Mouse (Mus musculus): ENCODE measurements at regions not wholly inside any gene's neighbourhood (a gene's known extent, or its start where the extent isn't known, plus 50 kb on each side); places are given as distances from the start of the nearest gene placed in this dataset.

GRCm38 (mm10) chr11:55773283-55773682, 165.3 kb upstream of the Glra1 start:
- DNase-seq = no peak

- DNase-seq = no peak
Measured at GRCm38 (mm10) chr11:55772538-55772937, 164.5 kb upstream of the Glra1 start.

- no peak for DNase-seq
Measured at GRCm38 (mm10) chr11:55772107-55772506, 164.1 kb upstream of the Glra1 start.

GRCm38 (mm10) chr11:55764846-55765245, 156.8 kb upstream of the Glra1 start:
- no peak for DNase-seq

Data from cerebellum, adult 9-11 months (tissue).